Mouse (Mus musculus) lung, adult 18-20 months (tissue): ENCODE data around the gene Xrcc5.

ENCODE experiments used
- DNase-seq, 2 experiments: peaks; one replicate each; pipeline ENCODE4 v3.0.0; 2022; ENCODE audit warnings: mixed read lengths in 2 of 2

The Xrcc5 gene

DNA sequence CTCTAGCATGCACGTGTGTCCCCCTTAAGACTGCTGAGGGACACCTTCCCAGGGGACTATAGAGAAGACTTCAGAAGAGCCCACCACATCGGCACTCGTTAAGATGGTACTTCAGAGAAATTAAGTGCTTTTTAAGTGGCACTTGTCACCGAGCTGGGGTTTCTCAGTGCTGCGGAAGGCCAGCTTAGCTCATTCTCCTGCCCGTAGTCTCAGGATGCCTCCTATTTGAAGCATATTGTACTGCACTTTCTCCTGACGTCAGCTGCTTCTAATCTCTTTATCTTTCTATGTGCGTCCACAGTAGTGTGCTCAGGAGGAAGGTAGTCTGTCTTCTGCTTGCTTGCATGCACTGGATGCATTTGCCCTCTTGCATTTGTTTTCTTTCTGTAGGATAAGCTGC lies 9.2 kb downstream of the Xrcc5 start:
- peak in 1 of 2 experiments; percentile 7 for DNase-seq

DNA sequence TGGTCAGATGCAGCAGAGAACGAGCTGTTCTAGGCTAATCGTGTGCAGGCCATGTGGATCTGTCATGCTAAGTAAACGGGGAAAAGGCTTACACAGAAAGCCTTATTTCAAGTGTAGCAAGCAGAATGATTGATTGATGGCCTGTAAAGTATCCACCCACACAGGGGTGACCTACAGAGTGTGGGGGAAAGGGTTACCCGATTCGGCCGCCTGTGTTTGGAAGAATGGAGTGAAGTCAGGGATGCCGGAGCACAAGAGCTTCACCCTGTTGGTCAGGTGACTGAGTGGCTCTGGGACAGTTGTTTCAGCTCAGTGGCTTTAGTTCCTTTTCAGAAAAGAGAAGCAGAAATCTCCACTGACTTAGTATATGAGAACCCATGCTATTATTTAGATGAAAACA lies 9.7 kb downstream of the Xrcc5 start:
- no peak for DNase-seq

DNA sequence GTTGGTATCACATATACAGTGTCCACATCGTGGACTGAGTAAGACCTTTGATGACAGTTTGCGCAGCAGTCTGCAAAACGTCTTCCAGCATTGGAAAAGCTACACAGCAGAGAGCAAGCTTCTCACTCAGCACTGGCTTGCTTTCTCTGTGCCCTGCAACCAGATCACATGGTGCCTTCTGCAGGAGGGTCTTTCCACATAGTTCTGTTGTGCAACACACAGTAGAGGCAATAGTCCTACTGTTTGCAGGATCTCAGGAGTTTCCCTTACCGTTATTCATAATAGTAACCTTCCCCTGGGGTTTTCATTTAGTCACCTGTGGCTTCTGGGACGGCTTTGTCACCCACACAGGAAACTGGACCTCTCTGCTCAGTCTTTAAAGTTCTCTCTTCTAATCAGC lies 13.5 kb downstream of the Xrcc5 start:
- no peak for DNase-seq

DNA sequence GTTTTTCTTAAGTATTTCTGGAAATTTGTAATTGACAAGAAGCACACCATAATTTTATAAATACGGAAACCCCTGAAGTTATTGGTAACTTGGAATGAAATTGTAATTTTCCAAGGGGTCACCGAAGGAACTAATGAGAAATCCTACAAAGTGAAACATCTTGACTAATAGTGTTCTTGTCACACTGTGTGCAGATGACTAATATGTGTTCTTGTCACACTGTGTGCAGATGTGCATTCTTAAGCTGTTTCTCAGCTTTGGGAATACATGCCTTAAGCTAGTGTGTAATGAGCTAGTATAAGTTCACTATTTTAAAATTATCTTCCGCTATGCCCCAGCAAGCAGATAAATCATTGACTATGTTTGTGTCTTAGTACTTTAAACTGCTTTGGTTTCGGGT lies 16.0 kb downstream of the Xrcc5 start:
- DNase-seq: no peak

DNA sequence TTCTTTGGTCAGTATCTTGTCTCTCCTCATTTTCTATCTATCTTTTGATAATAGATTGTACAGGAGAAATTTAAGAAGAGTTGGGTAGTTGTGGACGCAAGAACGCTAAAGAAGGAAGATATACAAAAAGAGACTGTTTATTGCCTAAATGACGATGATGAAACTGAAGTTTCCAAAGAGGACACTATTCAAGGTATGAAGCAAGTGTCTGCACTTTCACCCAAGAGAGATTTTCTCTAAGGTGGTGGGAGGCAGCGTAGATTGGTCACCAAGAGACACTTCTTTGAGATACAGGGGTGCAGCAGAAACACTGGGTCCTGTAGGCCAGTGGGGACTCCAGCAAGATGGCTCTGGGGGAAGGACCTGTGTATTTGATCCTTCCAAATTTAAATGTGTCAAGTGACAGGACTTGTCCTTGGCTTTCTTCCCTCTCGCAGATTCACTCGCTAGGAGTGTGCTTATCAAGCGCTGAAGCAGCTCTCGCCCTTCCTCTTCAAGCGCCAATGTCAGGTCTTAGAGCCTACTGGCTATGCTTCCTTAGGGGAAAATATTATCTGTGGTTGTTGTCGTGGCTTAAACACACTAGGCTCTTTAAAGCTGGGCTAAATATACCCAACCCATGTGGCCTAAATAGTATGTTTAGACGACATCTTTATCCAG lies 19.1 kb downstream of the Xrcc5 start:
- no peak for DNase-seq

DNA sequence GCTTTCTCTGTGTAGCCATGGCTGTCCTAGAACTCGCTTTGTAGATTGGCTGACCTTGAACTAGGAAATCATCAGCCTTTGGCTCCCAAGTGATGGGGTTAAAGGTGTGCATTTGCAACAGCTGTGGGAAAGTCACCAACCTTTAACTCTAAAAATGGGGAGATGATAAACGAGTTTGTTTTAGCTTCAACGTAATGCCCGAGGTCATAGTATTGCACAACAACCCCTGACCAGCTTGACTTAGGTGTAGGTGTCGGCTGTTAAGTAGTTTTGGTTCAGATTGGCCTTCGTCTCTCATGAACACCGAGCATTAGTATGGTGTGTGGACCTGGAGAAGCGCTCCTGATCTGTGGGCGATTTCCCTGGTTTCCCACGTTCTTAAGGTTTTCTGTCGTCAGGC lies 27.6 kb downstream of the Xrcc5 start:
- no peak for DNase-seq

DNA sequence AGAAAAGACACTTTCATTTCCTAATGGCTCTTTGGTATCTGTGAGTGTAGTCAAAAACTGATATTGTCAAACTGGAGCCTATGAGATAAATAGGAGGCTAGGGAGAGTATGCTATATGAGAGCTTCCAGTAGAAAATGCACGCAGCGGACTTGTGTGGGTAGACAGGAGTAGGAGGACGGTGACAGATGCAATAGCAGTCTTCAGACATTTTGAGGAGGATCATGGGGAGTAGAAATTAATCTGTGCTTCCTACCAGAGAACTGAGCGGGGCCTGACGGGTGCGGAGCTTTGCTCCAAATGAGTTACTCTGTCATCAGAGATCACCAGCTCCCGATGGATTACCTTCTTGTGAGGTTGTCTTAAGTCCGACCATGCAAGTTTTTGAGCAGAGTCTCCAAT lies 29.6 kb downstream of the Xrcc5 start:
- DNase-seq: no peak

DNA sequence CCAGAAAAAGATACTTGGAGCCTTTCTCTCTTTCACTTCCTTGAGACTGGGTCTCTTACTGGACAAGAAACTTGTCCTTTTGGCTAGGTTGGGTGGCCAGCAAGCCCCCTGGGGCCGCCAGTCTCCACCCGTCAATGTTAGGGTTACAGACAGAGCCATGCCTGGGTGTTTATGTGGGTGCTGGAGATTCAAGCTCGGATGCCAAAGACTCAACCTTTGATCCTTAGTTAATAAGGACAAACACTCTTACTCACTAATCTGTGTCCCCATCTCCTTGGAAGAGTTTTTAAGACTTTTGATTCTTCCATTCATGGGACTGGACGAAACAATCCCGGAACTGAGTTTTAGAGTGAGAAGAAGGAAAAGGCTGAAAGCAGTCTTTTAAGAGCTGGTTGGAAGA lies 31.1 kb downstream of the Xrcc5 start:
- DNase-seq: no peak

DNA sequence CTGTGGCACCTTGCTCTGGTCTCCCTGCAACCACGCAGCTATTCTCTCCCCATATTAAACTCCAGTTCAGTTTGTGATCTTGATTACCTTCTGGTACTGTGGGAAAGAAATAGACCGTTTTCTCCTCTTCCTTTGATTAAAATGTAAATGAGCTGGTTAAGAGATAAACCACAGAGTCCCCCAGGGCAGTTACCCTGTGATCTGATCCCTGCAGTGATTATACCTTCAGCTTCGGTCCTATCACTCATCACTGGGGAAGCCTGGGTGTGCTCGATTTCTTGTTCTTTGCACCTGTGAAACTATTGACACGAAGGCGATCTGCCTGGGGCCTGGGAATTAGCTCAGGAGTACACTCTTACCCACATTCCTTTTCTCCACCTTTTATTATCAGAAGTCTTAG lies 40.7 kb downstream of the Xrcc5 start:
- DNase-seq: no peak

DNA sequence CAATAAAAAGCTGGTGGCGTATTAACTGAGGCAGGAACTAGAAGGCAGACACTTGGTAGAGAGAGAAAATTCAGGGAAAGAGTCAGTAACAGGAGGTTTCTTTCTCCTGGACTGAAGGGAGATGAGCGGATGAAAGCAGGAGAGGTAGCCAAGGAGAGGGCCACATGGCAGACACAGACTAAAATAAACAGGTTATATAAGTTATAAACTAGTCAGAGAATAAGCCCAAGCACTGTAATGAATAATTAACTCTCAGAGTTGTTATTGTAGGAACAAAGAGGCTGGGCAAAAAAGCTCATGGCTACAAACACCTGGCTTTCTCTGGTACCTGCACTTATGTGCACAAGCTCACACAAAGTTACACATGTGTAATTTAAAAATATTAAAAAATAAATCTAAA lies 47.6 kb downstream of the Xrcc5 start:
- no peak for DNase-seq

DNA sequence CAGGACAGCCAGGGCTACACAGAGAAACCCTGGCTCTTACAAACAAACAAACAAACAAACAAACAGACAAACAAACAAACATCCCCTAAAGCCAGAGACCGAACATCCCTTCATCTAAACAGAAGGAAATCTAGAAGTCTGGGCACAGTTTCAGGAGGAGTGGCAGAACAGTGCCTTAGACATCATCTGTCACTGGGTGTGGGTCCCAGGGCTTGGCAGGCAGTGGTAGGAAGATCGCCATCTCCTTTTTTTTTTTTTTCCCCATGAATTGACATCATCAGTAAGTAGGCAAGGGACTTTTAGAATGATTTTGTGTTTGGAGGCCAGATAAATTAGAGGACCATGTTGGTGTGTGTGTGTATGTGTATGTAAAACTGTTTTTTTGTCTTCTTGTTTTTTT lies 51.0 kb downstream of the Xrcc5 start:
- no peak for DNase-seq

DNA sequence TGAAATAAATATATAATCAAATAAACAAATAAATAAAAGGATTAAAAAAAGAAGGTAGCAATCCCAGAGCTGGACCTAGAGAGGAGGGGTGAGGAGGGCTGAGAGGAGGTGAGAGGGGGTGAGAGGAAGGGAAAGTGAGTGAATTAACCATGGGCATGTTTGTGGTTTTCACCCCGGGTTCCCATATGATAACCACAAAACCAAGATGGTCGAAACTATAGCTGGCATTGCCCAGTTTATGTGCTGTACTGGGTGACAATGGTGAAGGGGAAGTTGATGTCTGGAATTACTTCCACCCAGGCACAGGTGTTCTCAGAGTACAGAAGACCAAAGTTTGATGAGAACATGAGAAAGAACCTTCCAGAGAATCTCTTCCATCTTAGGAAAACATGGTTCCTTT lies 52.2 kb downstream of the Xrcc5 start:
- no peak for DNase-seq

DNA sequence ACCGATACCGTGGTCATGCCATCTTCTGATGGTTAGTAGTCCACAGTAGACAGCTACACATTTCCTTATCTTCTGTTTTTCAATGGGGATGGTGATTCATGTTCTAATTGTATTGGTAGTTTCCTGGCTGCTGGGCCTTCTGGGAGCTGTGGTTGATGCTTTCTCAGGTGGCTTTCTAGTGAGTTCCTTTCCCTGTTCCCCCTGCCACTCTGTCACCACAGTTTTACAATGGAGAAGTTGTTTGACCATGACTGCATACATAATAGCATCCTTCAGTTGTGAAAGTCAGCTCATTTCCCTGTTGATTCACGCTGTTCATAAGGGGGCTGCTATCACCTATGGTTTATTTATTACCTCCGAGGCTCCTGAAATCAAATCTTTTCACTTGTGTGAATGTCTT lies 53.6 kb downstream of the Xrcc5 start:
- DNase-seq: no peak

DNA sequence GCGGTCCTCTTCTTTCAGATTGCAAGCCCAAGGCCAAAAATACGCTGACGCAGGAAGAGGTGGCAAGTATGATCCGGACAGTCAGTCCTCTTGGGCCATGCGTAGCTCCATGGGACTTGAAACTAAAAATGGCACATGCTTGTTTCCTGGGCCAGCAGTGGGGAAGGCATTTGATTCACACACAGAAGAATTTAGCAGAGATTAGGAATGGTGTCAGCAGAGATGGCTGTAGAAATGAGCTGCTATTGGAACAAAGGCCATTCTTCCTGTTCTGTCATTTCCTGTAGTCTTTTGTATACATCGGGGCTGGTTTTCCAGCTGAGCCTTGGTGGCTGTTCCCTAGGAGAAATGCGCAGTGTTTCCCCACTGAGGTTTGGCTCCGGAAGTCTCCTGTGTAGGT lies 57.4 kb downstream of the Xrcc5 start:
- no peak for DNase-seq

DNA sequence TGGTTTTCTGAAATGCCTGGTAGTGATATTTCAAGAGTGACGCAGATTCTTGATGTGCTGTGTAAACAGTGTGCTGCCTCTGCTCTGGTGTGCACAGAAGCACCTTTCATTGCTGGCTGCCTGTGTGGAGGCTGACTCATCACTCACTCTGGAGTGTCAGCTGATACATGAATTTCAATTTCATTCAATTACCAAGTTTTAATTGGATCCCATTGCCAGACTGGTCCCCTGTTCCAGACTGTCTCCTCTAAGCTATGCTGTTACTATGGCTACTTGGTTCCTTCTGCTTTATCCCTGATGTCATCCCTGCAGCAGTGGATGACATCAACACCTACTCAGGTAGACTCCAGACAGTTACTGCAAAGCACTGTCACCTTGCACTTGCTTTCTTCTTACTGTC lies 65.3 kb downstream of the Xrcc5 start:
- no peak for DNase-seq

DNA sequence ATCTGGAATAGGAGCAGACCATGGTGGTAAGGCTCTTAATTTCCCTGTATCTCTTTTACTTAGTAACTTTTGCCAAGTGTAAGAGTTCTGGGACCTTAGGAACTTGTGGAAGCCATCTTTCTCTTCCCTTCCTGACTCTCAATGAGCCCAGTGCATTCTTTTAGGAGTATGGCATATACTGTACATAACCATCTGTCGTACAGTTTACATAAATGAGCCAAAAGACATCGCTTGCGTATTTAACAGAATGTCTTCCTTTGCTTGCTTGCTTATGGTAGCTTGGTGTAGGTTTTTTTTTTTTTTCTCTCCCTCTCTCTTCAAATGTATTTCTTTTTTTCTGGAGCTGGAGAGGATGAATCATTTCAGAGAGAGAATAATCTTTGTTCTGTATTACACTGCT lies 65.7 kb downstream of the Xrcc5 start:
- DNase-seq: no peak

DNA sequence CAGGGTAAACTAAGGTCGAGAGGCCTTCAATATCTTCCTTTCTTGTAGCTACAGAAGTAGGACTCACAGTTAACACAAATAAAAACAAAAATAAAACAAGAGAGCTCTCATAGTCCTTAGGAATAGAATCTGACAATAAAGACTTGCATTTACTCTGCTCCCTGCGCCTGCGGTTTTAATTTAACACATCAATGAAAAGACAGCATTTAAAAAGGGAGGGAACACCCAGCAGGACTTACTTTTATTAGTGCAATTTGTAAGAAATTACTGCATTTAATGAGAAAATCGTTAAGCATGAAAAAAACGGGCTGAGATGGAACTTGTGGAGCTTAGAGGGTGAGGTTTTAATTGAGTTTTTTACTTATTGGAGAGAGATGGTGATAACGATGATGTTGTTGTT lies 66.4 kb downstream of the Xrcc5 start:
- DNase-seq: no peak

DNA sequence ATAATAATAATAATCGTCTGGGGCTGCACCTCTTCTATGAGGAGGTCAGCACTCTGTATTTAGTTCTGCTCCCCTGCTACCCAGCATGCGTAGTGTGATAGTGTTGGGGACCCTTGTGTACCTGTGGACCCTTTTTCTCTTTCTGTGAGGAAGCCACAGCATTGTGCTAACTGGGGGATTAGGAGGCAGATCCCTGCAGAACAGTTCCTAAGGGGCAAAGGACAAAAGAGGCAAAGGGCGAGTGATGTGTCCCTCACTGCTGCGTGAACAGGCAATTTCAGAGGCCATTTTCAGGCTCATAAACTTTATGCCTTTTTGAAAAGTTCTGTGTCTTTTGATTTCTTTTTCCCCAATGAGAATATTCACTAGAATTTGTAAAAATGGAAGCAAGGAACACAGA lies 66.8 kb downstream of the Xrcc5 start:
- no peak for DNase-seq

DNA sequence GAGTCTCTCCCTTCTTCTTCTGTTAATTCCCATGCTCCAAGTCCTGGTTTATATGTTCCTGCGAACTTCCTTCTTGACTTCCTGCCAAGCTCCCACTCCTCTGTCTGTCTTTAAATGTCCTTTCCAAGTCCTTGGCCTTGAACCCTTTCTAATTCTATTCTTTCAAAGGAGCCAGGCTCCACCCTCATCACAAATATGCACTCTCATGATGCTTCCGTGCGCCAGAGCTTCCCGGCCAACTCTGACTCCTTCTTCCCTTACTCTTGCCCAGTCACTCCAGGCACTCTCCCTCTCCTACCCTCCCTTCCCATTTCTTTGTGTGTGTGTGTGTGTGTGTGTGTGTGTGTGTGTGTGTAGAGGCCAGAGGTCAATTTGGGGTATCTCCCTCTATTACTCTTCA lies 70.9 kb downstream of the Xrcc5 start:
- no peak for DNase-seq

DNA sequence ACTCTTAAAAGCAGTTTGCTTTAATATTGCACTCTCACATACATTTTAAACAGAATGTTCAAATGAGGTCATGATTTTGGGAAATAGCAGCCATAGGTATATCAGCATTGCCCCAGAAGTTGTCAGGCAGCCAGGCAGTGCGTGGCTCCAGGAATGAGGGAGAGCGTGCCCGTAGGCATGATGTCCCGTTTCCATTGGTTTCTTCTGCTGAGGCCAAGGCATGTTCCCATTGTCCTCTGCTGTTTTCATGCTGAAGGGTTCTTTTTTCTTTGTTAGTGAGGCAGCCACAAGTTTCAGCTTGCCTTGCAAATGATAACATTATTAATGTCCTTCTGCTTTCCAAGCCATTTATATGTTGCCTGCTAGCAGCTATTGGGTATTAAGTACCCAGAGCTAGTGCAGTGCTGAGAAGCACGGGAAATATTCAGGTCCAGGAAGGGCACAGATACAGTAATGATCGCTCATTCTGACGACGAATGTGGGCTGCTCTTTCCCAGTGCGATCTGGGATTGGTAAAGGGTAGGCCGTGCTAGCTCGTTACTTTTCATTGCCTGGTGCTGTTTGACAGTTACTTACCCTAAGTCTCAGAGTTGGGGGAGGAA lies 72.6 kb downstream of the Xrcc5 start:
- no peak for DNase-seq

DNA sequence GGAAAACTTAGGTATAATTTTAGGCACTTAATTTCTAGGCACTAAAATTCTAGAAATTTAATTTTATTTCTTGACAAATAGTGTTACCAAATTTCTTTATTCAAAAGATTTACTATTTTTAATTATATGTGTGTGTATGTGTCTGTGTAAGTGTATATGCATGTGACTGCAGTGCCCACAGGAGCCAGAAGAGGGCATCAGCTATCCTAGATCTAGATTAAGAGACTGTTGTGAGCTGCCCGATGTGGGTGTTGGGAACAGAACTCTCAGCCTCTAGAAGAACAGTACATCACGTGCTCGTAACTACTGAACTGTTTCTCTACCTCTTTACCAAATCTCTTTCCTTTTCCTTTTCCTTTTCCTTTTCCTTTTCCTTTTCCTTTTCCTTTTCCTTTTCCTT lies 73.3 kb downstream of the Xrcc5 start:
- DNase-seq: no peak

DNA sequence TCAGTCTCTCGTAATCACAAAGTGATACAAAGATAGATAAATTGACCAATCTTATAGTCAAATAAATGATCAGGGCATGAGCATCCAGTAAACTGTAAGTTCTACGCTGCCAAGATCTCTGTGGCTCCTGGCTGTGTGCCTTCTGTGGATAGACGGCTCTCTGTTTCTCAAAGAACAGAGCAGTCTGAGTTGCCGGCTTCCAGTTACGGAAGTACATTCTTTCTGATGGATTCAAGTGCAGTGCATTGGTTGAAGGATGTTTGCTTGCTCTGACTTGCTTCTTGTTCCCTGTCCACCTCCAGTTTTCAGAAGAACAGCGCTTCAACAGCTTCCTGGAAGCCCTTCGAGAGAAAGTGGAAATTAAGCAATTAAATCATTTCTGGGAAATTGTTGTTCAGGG lies 75.8 kb downstream of the Xrcc5 start:
- peak; percentile 44 to 68 for DNase-seq

DNA sequence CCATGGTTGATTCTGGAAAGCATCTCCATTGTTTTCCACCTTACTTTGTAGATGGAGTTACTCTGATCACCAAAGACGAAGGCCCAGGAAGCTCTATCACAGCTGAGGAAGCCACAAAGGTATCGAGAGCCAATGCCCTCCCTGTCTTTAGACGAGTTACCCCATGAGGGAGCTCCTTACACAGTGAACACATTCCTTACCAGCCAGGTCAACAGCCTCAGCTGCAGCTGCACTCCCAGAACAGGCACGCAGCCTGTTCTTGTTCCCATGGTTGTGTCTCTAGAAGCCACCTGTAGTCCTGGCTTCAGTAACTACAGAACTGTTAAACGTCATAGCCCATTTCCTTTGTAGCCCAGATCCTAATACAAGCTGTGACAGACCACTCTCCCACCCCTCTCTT lies 76.4 kb downstream of the Xrcc5 start:
- peak; percentile 28 to 55 for DNase-seq

DNA sequence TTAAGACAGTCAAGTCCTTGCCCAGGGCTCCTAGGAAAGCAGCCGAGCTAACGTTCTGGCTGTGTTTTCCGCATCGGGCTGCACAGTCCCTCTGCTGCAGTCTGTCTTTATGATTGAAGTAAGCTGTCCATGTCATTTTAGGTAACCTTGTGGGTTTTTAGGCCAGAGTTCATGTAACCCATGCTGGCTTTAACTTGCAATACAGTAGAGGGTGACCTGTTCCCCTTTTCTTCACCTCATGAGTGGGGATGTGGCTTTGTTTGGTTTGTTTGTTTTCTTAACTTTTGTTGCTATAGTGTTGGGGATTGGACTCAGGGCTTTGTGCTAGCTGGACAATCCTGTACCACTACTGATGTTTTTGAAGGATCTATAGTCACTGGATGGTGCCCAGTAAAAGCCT lies 83.2 kb downstream of the Xrcc5 start:
- DNase-seq: peak in 1 of 2 experiments; percentile 13

DNA sequence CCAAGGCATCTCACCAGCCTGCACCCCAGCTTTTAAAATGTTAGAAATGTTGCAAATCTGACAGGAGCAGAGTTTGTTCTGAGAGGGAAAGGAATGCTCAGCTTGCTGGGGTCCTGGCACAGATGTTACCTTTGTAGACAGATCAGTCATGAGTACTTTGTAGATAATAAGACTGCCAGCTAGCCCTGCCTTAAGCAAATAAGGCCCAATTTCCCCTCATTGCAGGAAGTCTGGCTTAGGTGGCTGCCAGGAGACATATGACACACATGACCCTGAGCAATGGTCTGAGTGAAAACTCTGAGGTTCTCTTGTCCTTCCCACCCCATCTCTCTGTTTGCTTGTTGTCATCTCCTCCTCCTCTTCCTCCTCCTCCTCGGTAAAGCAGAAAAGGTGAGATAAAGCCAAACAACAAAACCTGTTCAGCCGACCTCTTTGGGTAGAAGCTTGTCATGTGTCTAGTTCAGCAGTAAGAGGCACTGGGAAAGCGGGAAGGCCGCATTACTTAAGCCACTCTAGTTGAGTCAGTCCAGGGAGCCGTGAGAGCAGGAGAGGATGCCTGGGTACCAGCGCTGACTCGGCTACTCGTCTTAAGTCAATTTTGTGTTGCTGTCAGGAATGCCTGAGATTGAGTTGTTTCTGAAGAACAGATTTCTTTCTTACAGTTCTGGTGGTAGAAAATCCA lies 92.6 kb downstream of the Xrcc5 start:
- no peak for DNase-seq
